Mouse (Mus musculus) frontal cortex, adult 2 months (tissue): ENCODE measurements around the gene Prkch. TPM values are rescaled to one million over a fixed set of nuclear protein-coding genes. Genes with fewer than 3 reads are reported as not detected.

Experiments used
- DNase-seq, 2 experiments: peaks; one replicate each; pipeline ENCODE4 v3.0.0; 2022; ENCODE audit warnings: low spot score in 1 of 2; ENCODE audit errors: extremely low spot score in 1 of 2
- polyA plus RNA-seq: library from polyadenylated mRNA; depleted of rRNA; stranded (reverse); fragments of >200 nt; gene quantifications from 2 replicates; pipeline ENCODE4 v1.2.3, GENCODE M21; 2012

Prkch gene
- polyA plus RNA-seq, 1 experiment = 3.1 TPM

DNA sequence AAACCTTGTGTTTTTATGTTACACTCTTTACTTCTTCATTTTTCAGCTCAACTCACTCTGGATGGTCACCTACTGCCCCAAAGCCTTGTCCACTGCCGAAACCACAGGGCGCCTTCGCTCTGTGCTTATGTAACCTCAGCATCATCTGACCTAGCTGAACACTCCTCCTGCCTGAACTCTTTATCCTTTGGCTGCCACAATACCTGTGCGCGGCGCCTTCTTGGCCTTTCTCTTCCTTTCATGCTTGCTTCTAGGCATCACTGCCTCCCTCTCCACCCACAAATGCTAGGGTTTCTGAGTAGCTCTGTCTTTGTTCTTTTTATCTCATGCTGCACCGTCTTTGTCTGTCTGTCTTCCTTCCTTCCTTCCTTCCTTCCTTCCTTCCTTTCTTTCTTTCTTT is 3.8 kb upstream of the Prkch start:
- no peak for DNase-seq

DNA sequence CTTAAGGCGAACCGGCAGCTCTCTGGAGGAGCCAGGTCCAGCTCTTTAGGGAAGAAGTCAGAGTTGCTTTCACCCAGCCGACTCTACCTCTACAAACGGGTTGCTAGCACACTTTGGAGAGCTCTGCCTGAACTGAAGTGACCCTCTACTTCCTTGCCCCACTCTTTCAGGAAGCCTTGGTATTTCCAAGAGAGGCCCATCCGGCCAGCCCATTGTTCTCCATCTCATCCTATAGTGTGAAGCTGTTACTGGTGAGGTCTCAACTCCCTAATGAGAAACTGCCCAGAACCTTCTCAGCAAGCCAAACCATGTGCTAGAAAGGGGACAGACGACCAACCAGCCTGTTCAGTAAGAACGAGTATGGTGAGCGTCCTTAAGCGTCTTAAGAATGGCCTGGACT is 1.3 kb upstream of the Prkch start:
- DNase-seq = no peak

GRCm38 (mm10) chr12:73583813-73584609 is 585 bp upstream of the Prkch start:
- no peak for DNase-seq

DNA sequence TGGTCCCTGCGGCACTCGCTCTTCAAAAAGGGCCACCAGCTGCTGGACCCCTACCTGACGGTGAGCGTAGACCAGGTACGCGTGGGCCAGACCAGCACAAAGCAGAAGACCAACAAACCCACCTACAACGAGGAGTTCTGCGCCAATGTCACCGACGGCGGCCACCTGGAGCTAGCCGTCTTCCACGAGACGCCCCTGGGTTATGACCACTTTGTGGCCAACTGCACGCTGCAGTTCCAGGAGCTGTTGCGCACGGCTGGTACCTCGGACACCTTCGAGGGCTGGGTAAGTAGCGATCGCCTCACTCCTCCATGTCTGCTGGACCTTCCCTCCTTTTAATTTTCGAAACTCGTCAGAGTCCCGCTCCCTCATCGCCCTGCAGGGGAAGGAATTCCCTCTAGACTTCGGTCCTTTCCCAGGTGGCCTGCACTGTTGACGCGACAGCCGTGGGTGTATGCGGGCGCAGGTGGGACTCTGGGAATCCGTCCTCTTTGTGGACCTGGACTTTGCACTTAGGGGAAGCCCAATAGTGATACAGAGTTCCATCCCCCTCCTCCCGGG is 725 bp downstream of the Prkch start:
- no peak for DNase-seq

DNA sequence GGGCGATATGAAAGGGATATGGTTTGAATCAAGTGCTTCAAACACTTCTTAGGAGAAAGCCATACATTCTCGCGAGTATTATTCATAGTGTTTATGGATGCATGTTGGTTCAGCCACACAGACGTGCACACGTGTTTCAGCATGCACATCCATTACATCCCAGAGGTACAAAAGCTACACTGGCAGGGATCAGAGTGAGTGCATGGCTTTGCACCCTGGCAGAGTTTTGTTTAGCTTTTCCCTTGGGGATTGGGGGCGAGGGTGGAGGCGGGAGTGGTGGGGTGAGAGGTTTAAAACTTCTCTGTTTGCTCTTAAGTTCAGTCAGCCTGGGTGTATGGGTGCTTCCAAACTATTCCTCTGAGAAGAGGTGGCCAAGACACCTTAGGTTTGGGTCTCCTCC is 1.3 kb downstream of the Prkch start:
- DNase-seq = no peak

DNA sequence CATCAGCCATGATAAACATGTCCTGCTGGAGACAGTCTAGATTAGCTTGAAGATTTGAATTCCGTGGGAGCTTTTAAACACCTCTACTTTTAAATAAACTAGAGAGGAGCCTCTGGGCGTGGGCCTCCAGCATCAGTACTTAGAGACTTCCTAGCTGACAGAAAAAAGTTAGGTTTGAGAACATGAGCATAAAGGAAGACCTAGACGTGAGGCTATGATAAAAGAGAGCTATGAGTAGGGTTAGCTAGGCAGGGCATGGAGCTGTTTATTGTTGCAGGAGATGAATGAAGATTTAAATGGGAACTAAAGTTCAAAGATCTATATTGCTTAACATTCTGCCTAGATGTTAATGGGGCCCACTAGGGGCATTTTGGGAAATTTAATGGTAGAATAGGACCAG is 2.7 kb downstream of the Prkch start:
- no peak for DNase-seq

- no peak for DNase-seq
These were observed 6.2 kb downstream of the Prkch start for GRCm38 (mm10) chr12:73590627-73591276.

- DNase-seq = no peak
These were observed 7.0 kb downstream of the Prkch start for GRCm38 (mm10) chr12:73591625-73592024.

DNA sequence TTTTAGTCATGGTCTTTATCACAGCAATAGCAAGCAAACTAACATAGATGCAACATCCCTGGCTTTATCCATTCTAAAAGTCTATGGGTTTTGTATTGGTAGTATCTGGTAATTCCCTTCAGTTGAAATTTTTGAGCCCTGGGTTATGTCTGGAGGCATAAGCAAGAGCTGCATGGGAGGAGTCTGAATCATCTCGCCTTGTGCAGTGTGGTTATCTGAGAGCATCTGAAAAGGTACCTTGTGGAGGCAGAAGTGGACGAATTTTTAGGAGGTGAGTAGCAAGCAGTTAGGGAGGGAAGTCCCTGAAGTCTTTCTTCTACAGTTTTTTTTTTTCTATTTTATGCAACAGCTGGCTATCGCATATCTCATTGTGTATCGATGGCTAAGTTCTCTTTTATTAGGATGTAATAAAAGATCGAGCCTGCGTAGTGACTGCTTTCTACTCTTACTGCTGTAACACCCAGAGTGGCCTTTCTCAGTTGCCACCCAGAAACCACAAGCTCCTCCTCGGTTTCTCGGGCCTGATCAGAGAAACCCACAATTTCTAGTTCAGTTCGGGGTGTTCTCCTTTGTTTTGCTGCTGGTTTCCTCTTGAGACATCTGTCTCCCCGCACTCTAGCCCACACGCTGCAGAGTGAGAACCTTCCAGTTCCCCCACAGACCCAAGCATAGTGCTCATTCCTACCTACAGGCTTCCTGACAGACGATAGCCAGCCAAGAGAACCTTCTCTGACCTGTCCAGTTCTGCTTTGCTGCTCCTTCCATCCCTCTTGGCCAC is 8.6 kb downstream of the Prkch start:
- peak in 1 of 2 experiments; percentile 9 for DNase-seq

DNA sequence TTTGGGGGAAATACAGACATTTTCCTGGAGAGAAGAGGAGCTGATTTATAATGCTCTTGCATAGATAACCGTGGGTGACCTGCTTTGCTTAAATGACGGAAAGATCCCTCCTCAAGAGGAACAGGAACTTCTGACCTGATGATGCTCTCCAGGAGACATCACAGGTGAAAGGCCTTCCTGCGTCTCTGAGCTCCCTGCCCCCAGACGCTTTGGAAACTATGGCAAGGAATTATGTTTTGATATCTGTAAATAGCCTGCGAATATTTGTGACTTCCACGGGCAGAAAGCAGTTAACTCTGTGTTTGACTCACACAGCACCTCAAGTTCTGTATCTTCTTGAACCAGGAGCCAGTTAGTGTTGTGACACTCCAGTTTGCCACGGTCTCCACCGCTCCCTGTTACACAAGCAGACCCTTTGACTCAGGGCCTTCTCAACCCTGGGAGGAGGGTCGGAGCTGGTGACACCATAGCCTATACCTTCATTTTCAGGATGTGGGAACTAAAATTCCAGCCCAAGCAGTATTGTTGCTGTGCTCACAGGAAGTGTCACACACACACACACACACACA is 9.7 kb downstream of the Prkch start:
- no peak for DNase-seq

DNA sequence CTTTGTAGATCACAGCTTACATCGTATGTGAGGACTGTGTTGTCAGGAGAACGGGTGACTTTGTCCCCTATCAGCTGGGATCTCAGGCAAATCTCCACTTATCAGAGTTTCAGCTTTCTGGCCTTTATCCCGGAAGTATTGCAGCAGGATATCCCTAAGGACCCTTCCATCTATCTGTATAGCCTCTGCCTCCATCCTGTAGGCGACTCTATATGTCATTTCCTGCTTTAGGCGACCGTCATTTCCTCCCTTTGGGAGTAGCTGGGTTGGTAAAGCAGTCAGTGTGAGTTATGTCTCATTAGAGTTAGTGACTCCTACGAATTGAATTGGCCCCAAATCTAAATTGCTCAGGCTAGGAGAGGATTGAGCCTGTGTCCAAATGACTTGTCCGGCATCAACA is 10.6 kb downstream of the Prkch start:
- DNase-seq = no peak

- DNase-seq = peak in 1 of 2 experiments; percentile 11
These were observed 13.6 kb downstream of the Prkch start for GRCm38 (mm10) chr12:73598241-73598640.

GRCm38 (mm10) chr12:73600457-73600856 is 15.9 kb downstream of the Prkch start:
- DNase-seq = no peak

GRCm38 (mm10) chr12:73602974-73603373 is 18.4 kb downstream of the Prkch start:
- no peak for DNase-seq

- DNase-seq = no peak
These were observed 19.1 kb downstream of the Prkch start for GRCm38 (mm10) chr12:73603653-73604052.

DNA sequence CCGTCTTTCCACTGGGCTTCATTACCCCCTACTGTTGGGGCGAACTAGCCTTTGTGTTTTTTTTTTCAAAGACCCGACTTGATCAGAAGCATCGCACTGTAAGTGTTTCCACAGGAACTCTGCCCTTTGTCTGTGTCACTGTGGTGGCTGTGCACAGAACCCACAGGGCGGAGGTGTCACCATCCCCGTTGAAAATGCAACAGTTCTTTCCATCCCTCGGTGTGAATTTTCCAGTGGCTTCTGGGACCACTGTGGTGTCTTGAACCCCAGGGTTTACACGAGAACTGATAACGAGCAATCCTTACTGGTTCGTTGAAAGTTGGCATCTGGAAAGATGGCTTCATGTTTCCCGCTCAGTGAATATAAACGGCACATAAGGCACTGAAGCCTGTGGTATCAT is 20.2 kb downstream of the Prkch start:
- DNase-seq = no peak

GRCm38 (mm10) chr12:73605174-73605573 is 20.6 kb downstream of the Prkch start:
- DNase-seq = no peak

DNA sequence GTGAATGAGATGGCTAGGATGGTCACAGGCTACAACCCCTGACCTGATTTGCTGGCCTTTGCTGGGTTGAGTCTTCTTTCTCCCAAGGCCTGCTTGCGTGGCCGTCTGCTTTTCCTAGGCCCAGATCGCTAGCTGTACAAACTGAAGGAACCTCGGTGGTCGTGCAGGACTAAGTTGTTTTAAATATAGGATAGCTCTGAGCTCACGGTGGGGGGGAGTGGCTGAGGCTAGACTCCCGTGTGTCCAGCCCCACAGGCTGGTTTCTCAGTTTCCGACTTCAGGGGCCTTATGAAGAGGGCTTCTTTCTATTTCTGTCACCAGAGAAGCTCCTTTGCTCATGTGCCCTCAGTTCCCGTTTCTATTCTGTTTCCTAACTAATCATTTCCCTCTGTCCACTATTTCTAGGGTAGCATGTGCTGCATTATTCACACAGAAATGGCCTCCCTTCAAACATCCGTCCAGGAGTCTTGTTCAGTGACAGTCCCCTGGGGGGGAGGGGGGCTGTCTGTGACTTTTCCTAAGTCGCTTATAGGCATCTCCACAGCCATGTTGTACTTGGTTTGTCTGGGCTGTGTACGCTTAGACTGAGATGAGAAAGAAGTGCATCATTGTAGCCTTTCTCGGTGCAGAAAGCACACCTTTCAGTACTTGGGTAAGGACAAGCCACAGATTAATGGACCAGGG is 22.9 kb downstream of the Prkch start:
- DNase-seq = no peak

- no peak for DNase-seq
These were observed 23.4 kb downstream of the Prkch start for GRCm38 (mm10) chr12:73608065-73608397.

DNA sequence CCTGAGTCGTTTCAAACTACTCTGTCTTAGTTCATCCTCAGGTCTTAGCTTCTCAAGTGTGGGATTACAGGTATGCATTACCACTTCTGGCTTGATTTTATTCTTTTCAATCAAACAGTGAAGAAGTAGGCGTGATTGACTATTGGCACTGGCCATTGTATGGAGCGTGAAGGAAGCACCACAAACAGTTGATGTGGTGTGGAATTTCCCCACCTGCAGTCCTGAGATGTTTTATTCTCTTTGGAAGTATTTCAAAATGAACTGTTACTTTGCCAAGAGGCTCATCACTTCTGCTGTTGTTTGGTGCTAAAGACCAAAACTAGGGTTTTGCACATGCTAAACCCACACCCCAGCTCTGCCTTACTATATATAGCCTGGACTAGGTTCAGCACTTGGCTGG is 24.7 kb downstream of the Prkch start:
- DNase-seq = no peak
